Mouse (Mus musculus) thymus, adult 2 months (tissue): ENCODE measurements around the gene 1700025C18Rik.

Experiments
- CTCF ChIP-seq: fragments of 200-500 bp; IDR thresholded peaks from 2 replicates; pipeline ENCODE4 v1.5.1; 2012; ENCODE audit warnings: mild to moderate bottlenecking, control low read depth, low read length, moderate library complexity, borderline replicate concordance; ENCODE audit not compliant: control insufficient read depth, poor library complexity, insufficient read depth; ENCODE audit errors: extremely low read depth
- POLR2A ChIP-seq: fragments of 200-500 bp; IDR thresholded peaks from 2 replicates; pipeline ENCODE4 v1.6.1; 2012; ENCODE audit warnings: mild to moderate bottlenecking, low read length, control low read depth, moderate library complexity; ENCODE audit not compliant: control insufficient read depth, poor library complexity, insufficient read depth; ENCODE audit errors: extremely low read depth

- TF ChIP-seq POLR2A (no peak), CTCF (no peak)
Observed at GRCm38 (mm10) chr2:165105513-165106079, 15.0 kb upstream of the 1700025C18Rik start.
